Mouse (Mus musculus) c-Kit-positive CD71-positive TER-119-negative erythroid progenitor cells, embryonic 14.5 days (primary cell): ENCODE data around the gene Cpm.
A peak's percentile ranks its signal among the peaks of the same experiment; 100 is the strongest.
"Not testable (repeated sequence)": the region's sequence is repeated elsewhere in the genome, so short reads cannot be mapped to it uniquely, and the experiment has no call there.

Experiments used
- DNase-seq: peaks from one replicate; pipeline ENCODE4 v3.0.0-alpha.2; 2013; ENCODE audit warnings: low read depth

Cpm gene

GRCm38 (mm10) chr10:117629169-117629971 lies at the start of gene Cpm:
Cpm (plus strand) TSS chr10:117629500.
- DNase-seq = peak; percentile 25

DNA sequence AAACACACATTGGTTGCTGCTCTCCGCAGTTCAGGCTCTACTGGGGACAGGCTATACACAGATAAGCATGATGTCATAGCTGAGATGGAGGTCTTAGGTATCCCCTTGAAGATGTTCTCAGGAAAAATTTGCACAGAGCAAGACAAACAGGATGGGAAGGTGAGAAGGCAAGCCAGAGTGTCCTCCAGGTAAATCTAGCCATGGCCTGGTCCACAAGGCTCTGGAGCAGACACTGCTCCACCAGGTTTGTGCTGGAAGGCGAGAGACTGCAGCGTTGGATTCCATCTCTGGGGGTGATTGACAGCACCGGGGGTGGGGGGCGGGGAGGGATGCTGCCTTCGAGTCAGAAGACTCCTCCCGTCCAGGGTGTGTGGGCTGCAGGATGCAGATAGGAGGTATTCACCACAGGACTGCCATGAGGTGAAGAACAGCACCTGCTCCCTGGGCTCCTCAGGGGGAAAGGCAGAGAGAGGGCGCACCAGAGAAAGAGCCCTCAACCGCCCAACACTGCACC lies 49.5 kb upstream of the Cpm start:
- DNase-seq = no peak

GRCm38 (mm10) chr10:117580405-117580804 lies 48.9 kb upstream of the Cpm start:
- no peak for DNase-seq

- no peak for DNase-seq
Observed at GRCm38 (mm10) chr10:117581007-117581752, 48.1 kb upstream of the Cpm start.

DNA sequence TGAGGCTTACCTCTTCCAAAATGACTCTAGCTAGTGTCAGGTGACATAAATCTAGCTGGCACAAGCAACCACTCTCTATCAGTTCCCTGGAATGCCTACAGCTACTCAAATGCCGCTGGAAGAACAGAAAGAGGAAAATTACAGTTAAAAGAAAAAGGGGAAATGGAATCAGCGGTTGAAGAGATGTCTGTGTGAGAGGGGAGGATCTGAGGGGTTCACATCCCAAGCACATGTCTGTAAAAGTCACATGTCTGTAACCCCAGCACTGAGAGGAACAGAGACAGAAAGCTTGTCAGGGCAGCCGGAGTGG lies 47.6 kb upstream of the Cpm start:
- no peak for DNase-seq

DNA sequence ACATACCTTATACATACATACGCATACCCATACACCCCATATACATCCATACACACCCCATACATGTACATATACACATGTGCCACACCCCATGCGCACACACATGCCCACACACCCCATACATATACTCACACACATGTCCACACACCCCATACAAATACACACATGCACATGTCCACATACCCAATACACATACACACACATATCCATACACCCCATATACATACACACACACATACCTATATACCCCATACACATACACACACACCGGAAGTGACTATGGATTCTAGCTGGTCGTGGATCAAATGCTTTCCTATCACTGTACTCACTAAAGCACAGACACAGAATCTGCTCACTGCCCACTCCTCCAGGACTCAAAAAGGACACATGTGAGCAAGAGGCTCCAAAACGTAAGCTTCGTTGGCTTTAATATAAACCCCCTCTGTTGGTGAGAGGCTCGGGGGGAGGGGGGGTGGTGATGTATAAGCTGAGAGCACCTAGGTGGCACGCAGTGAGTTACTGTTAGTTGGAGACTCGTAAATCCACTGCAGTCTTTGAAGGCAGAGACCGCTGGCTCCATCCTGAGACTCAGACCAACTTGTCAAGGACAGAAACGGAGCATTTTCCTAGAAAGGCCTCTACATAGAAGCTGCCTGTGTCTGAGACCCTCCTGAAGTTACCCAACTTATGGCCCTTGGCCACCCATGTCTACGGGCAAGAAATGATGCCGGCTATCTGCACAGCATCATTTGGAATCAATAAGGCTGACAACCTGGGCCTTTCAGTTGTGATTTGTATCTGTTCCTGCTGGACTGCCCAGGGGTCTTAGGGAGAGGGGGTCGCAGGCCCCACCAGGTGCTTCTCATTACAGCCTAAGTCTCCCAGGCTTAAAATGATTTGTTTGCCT lies 45.9 kb upstream of the Cpm start:
- DNase-seq = no peak

- DNase-seq = no peak
Observed at GRCm38 (mm10) chr10:117584102-117584501, 45.2 kb upstream of the Cpm start.

DNA sequence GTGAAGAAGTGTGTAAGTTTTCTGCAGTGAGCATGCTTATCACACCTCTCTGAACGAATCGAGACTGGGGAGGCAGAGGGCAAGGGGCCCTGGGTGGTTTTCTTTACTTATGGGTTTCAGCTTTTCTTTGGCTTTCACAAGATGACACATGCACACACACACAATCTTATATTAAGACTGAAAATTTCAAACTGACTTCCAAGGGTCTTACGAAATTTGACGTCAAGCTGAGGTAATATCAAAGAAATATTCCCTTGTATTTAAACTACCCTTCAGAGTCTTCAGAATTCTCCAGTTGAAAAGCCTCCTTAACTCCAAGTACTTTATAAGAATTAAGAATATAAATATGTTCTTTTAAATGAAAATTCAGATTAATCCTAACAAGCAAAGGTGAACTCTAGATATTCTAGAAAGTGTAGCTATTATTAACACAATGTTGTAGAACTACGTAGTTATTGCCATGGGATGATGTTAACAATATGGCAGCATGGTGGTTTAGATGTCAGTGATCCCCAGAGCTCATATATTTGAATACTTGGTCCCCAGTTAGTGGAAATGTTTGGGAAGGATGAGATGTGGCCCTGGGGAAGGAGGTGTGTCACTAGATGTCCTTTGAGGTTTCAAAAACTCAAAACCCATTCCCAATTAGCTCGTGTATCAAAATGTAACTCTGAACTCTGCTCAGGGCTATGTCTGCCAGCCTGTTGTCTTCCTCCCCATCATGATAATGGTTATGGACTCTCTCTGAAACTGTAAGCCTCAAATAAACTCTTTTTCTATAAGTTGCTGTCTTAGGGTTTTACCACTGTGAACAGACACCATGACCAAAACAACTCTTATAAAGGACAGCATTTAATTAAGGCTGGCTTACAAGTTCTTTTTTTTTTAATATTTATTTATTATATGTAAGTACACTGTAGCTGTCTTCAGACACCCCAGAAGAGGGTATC lies 44.5 kb upstream of the Cpm start:
- no peak for DNase-seq

GRCm38 (mm10) chr10:117585600-117586299 lies 43.5 kb upstream of the Cpm start:
- no peak for DNase-seq

GRCm38 (mm10) chr10:117586859-117587258 lies 42.4 kb upstream of the Cpm start:
- DNase-seq = no peak

- no peak for DNase-seq
Observed at GRCm38 (mm10) chr10:117587335-117587734, 42.0 kb upstream of the Cpm start.

DNA sequence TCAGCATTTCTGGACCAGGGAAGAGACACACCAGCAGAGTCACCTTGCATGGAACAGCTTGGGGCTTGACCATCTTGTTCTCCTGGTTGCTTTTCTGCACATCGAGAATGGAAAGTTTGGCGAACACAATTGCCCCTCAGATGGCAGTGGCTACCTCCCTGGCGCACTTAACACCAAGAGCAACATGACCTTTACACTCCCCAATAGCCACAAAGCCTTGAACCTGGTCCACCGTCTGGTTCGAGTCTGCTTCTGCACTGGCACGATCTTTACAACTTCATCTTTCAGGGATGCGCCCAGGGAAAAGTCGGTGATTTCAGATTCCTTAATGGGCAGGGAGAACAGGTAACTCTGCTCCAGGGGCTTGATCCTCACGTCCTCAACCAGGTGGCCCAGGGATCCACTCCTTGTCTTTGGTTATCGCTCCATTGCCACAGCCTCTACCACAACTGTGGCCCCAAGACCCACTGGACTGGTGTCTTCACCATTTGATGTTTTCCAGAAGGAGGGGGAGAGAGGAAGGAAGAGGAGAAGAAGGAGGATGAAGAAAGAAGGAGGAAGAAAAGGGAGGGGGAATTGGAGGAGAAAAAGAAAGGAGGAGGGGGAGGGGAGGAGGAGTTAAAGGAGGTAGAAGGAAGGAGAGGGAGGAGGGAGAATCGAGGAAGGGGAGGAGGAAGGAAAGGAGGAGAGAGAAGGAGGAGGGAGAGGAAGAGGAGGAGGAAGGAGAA lies 40.7 kb upstream of the Cpm start:
- DNase-seq = not testable (repeated sequence)

DNA sequence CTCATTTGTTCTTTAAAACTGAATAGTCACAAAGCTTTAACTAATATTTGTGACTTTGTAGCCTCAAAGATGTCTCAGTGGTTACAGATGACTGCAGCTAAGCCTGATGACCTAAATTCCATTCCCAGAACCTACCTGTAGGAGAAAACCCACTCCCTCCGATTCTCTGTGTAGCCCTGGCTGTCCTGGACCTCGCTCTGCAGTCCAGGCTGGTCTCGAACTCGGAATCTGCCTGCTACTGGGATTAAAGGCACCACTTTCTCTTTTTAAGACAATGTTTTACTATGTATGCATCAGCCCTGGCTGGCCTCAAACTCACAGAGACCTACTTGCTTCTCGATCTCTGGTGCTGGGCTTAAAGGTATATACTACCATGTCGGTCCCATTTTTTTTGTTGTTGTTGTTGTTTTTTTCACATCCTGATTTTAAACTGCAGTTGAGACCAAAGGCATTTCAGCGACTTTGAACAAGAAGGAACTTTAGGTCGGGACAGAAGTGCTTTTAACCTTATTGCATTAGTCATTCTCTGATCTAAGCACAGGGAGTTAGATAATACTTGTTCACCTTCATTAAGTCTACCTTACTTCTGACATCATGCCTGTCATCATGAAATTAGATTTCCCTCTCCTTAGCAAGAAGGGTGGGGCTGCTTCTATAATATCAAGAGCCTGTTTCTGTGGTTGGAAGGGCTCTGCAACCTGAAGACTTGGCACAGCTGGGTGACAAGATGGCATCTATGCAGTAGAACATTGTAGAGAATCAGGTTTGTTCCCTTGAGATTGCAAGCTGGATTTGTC lies 40.0 kb upstream of the Cpm start:
- DNase-seq = no peak

- DNase-seq = no peak
Observed at GRCm38 (mm10) chr10:117590331-117591301, 38.7 kb upstream of the Cpm start.

DNA sequence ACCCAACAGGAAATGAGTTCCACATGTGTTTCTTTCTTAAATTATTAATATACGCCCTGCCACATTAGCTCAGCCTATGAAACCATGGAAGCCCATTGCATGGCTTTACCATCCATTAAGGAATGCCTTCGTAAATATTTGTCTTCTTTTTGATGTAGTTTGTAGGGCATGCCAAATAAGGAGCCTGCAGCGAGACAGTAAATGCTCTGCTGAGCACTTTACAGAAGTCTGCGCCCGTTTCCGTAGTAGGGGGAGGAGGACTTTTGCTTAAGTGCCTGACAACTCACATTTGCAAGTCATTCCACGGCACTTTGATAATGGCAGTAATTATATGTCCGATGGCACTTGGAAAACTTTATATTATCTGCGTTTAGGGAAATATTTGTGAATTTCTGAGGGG lies 37.5 kb upstream of the Cpm start:
- DNase-seq = no peak

- no peak for DNase-seq
Observed at GRCm38 (mm10) chr10:117592306-117593040, 36.8 kb upstream of the Cpm start.

DNA sequence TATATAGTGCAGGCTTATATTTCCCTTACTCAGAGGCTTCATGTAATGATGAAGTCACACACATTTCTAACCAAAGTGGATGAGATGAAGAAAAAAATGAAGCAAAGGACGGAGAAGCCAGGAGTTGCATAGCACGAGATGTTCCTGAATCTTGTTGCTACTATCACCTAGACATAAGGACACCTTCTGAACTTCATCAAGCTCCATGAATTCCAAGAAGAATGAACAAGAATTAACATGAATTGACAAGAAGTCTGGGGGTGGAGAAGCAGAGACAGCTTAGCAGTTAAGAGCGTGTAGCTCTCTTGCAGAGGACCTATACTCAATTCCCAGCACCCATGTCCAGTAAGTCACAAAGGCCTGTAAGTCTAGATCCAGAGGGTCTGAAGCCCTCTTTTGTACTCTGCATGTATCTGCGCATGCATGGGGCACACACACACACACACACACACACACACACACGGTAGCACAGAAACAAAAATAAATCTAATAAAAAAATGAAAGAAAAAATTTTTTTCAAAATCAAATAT lies 36.2 kb upstream of the Cpm start:
- DNase-seq = no peak
